7 mouse cellular contexts compared by ENCODE assay signal in genomic region chr10:80047041-80047565, GRCm38 (mm10). TPM values are rescaled to one million over a fixed set of nuclear protein-coding genes. Genes with fewer than 3 reads are reported as not detected.
A peak's percentile ranks its signal among the peaks of the same experiment; 100 is the strongest.
DNase-seq lines count a peak whose midpoint lies in the region; ATAC-seq and TF ChIP-seq lines count a peak whose summit lies in the region.

TSS of gene Gpx4 (plus strand) at chr10:80047166.

- TF ChIP-seq POLR2A in MEL (IDR thresholded peaks at IDR 0.05; ENCODE audit: control insufficient read depth in 1 of 2, insufficient read depth in 1 of 2, low read depth in 1 of 2, low read length in 2 of 2, poor library complexity in 1 of 2): no peak

- no peaks in the 10 kb centered on the region; the same call in 1 of the 2 replicates for H3K79me2 ChIP-seq in MEL (ENCODE audit: control insufficient read depth, insufficient read depth, low read length, poor library complexity)

- TF ChIP-seq RAD21 in MEL (IDR thresholded peaks at IDR 0.05; ENCODE audit: low read depth, low read length): no peak

- DNase-seq in MEL (ENCODE audit: low read depth, low spot score): no peak
- DNase-seq in cerebellum, adult 9-10 months: no peak

- peaks cover 86% of the 10 kb centered on the region for H3K4me1 ChIP-seq in E14TG2a.4 (replicated peaks; ENCODE audit: low read depth, low read length)
- H3K4me1 ChIP-seq in MEL (ENCODE audit: control insufficient read depth in 1 of 2, insufficient read depth in 2 of 2, low read length in 2 of 2): peaks cover 22 to 28% of the 10 kb centered on the region in 2 experiments
- peaks cover 11% of the 10 kb centered on the region for H3K4me1 ChIP-seq in forebrain, embryonic 15.5 days
- H3K4me1 ChIP-seq in hindbrain, embryonic 13.5 days (replicated peaks): peaks cover 18% of the 10 kb centered on the region
- peaks cover 10% of the 10 kb centered on the region for H3K4me1 ChIP-seq in limb, embryonic 15.5 days
- H3K4me1 ChIP-seq in stomach, embryonic 16.5 days (ENCODE audit: control insufficient read depth, insufficient read depth, low read length): peaks cover 16% of the 10 kb centered on the region

- ATAC-seq in forebrain, embryonic 15.5 days (replicated peaks): no peak
- no peak for ATAC-seq in hindbrain, embryonic 13.5 days (ENCODE audit: low FRiP score)
- no peak for ATAC-seq in limb, embryonic 15.5 days (ENCODE audit: insufficient number of reproducible peaks, low FRiP score, low TSS enrichment, low read depth)
- no peak for ATAC-seq in stomach, embryonic 16.5 days (ENCODE audit: insufficient read depth, low FRiP score)

- no peak within 1 kb of the TSS for H3K27ac ChIP-seq in MEL (ENCODE audit: control insufficient read depth, low read depth, low read length)
- no peak within 1 kb of the TSS for H3K27ac ChIP-seq in forebrain, embryonic 15.5 days (replicated peaks)
- 0 out of 2 replicates have a peak within 1 kb of the TSS, but pooled peaks have one; percentile 60 for H3K27ac ChIP-seq in hindbrain, embryonic 13.5 days
- H3K27ac ChIP-seq in limb, embryonic 15.5 days: no peak within 1 kb of the TSS
- peak within 1 kb of the TSS; percentile 49; the same call in 1 of the 2 replicates for H3K27ac ChIP-seq in stomach, embryonic 16.5 days (ENCODE audit: low read length)

- H3K9ac ChIP-seq in MEL (ENCODE audit: control insufficient read depth, low read depth, low read length, poor library complexity, severe bottlenecking): peak within 1 kb of the TSS; percentile 43
- no peak within 1 kb of the TSS for H3K9ac ChIP-seq in forebrain, embryonic 15.5 days (replicated peaks)
- peak within 1 kb of the TSS; percentile 31 for H3K9ac ChIP-seq in hindbrain, embryonic 13.5 days
- H3K9ac ChIP-seq in limb, embryonic 15.5 days: no peak within 1 kb of the TSS
- peak within 1 kb of the TSS; percentile 3; the same call in 1 of the 2 replicates for H3K9ac ChIP-seq in stomach, embryonic 16.5 days (ENCODE audit: low read length)

- H3K27me3 ChIP-seq in E14TG2a.4 (ENCODE audit: insufficient read depth, low read length): no peaks in the 10 kb centered on the region
- H3K27me3 ChIP-seq in MEL (ENCODE audit: control insufficient read depth in 1 of 2, insufficient read depth in 2 of 2, low read length in 2 of 2): no peaks in the 10 kb centered on the region
- no peaks in the 10 kb centered on the region for H3K27me3 ChIP-seq in forebrain, embryonic 15.5 days
- 0 out of 2 replicates have a peak, but pooled peaks cover 5% of the 10 kb centered on the region for H3K27me3 ChIP-seq in hindbrain, embryonic 13.5 days
- no peaks in the 10 kb centered on the region for H3K27me3 ChIP-seq in limb, embryonic 15.5 days
- H3K27me3 ChIP-seq in stomach, embryonic 16.5 days (ENCODE audit: control insufficient read depth, insufficient read depth, low read length): no peaks in the 10 kb centered on the region

- peak within 1 kb of the TSS; percentile 77 for H3K4me3 ChIP-seq in E14TG2a.4 (replicated peaks; ENCODE audit: low read length)
- H3K4me3 ChIP-seq in MEL (ENCODE audit: control insufficient read depth in 1 of 2, insufficient read depth in 1 of 2, low read depth in 2 of 2, low read length in 2 of 2): no peak within 1 kb of the TSS
- H3K4me3 ChIP-seq in forebrain, embryonic 15.5 days: no peak within 1 kb of the TSS
- no peak within 1 kb of the TSS for H3K4me3 ChIP-seq in hindbrain, embryonic 13.5 days
- no peak within 1 kb of the TSS for H3K4me3 ChIP-seq in limb, embryonic 15.5 days
- H3K4me3 ChIP-seq in stomach, embryonic 16.5 days (replicated peaks; ENCODE audit: low read length): no peak within 1 kb of the TSS

- no peak within 1 kb of the TSS for H3K4me2 ChIP-seq in forebrain, embryonic 15.5 days (replicated peaks)
- H3K4me2 ChIP-seq in hindbrain, embryonic 13.5 days: no peak within 1 kb of the TSS
- no peak within 1 kb of the TSS for H3K4me2 ChIP-seq in limb, embryonic 15.5 days
- H3K4me2 ChIP-seq in stomach, embryonic 16.5 days (ENCODE audit: low read depth, low read length): no peak within 1 kb of the TSS

- no peak for TF ChIP-seq EP300 in MEL (IDR thresholded peaks at IDR 0.05; ENCODE audit: low read depth in 1 of 2, low read length in 2 of 2)

- WGBS in forebrain, embryonic 15.5 days: 55% methylated on average over 9 of the region's 9 CpGs
- 47% methylated on average over 9 of the region's 9 CpGs for WGBS in hindbrain, embryonic 13.5 days
- 47% methylated on average over 9 of the region's 9 CpGs for WGBS in limb, embryonic 15.5 days
- 61% methylated on average over 9 of the region's 9 CpGs for WGBS in stomach, embryonic 16.5 days

- TF ChIP-seq CTCF in E14TG2a.4 (conservative IDR thresholded peaks at IDR 0.05; ENCODE audit: low read length) (no peak), MEL (IDR thresholded peaks at IDR 0.05 in 2 of 3, conservative IDR thresholded peaks at IDR 0.05 in 1 of 3; ENCODE audit: control insufficient read depth in 1 of 3, insufficient read depth in 1 of 3, low read depth in 2 of 3, low read length in 3 of 3, poor library complexity in 1 of 3, severe bottlenecking in 1 of 3) (no peak)

- H3K9me3 ChIP-seq in E14TG2a.4 (ENCODE audit: low read length): no peaks in the 10 kb centered on the region
- H3K9me3 ChIP-seq in MEL (replicated peaks; ENCODE audit: insufficient read depth, low read length): no peaks in the 10 kb centered on the region
- H3K9me3 ChIP-seq in forebrain, embryonic 15.5 days: no peaks in the 10 kb centered on the region
- H3K9me3 ChIP-seq in hindbrain, embryonic 13.5 days: no peaks in the 10 kb centered on the region
- H3K9me3 ChIP-seq in limb, embryonic 15.5 days: no peaks in the 10 kb centered on the region
- H3K9me3 ChIP-seq in stomach, embryonic 16.5 days (replicated peaks; ENCODE audit: control insufficient read depth, low read length): no peaks in the 10 kb centered on the region

- H3K36me3 ChIP-seq in E14TG2a.4 (ENCODE audit: insufficient read depth, low read length) (peaks cover 5% of the 10 kb centered on the region; the same call in 1 of the 2 replicates), MEL (ENCODE audit: control insufficient read depth in 1 of 2, insufficient read depth in 2 of 2, low read length in 2 of 2) (peaks cover 0 to 29% of the 10 kb centered on the region in 2 experiments; a peak in 2 of 4 replicates)
- no peaks in the 10 kb centered on the region for H3K36me3 ChIP-seq in forebrain, embryonic 15.5 days
- no peaks in the 10 kb centered on the region for H3K36me3 ChIP-seq in hindbrain, embryonic 13.5 days
- no peaks in the 10 kb centered on the region for H3K36me3 ChIP-seq in limb, embryonic 15.5 days
- no peaks in the 10 kb centered on the region for H3K36me3 ChIP-seq in stomach, embryonic 16.5 days (ENCODE audit: control insufficient read depth, insufficient read depth, low read length)

TF ChIP-seq in MEL, 35 proteins besides CTCF, POLR2A, EP300 and RAD21:
- TF ChIP-seq UBTF (IDR thresholded peaks at IDR 0.05; ENCODE audit: borderline replicate concordance, insufficient read depth, low read depth, low read length) (no peak), POLR2AphosphoS2 (IDR thresholded peaks at IDR 0.05; ENCODE audit: low read length) (no peak), ETS1 (IDR thresholded peaks at IDR 0.05; ENCODE audit: low read depth, low read length) (no peak), ZC3H11A (IDR thresholded peaks at IDR 0.05; ENCODE audit: low read depth, low read length) (no peak), TBP (IDR thresholded peaks at IDR 0.05; ENCODE audit: low read depth, low read length) (no peak), CHD2 (IDR thresholded peaks at IDR 0.05; ENCODE audit: low read length) (no peak), MYC (IDR thresholded peaks at IDR 0.05; ENCODE audit: low read depth, low read length) (no peak), MAZ (IDR thresholded peaks at IDR 0.05; ENCODE audit: low read depth, low read length) (no peak), USF2 (IDR thresholded peaks at IDR 0.05; ENCODE audit: borderline replicate concordance in 1 of 2, insufficient read depth in 1 of 2, low read depth in 1 of 2, low read length in 2 of 2) (no peak), MAX (IDR thresholded peaks at IDR 0.05; ENCODE audit: low read length) (no peak), MAFK (IDR thresholded peaks at IDR 0.05; ENCODE audit: borderline replicate concordance, low read depth, low read length) (no peak), CHD1 (IDR thresholded peaks at IDR 0.05; ENCODE audit: low read depth, low read length) (no peak), SMC3 (IDR thresholded peaks at IDR 0.05; ENCODE audit: low read depth, low read length) (no peak), GATA1 (IDR thresholded peaks at IDR 0.05; ENCODE audit: low read depth, low read length) (no peak), TCF12 (IDR thresholded peaks at IDR 0.05; ENCODE audit: low read depth, low read length) (no peak), NELFE (IDR thresholded peaks at IDR 0.05; ENCODE audit: low read depth, low read length) (no peak), ELF1 (IDR thresholded peaks at IDR 0.05; ENCODE audit: low read depth, low read length) (no peak), MXI1 (IDR thresholded peaks at IDR 0.05; ENCODE audit: low read depth, low read length) (no peak)

RNA-seq across cellular contexts. Expression of gene Gpx4, which starts in this region (rescaled TPM):
- total RNA-seq in MEL (2012; rRNA removed): 422 and 508 TPM in 2 replicates
- 100 to 1,000 TPM in 1 of 2 experiments, not detected in 1; 536 TPM for polyA plus RNA-seq in MEL (2012; ENCODE audit: insufficient read depth in 1 of 2, insufficient read length in 2 of 2, low read depth in 1 of 2, low replicate concordance in 2 of 2, missing spikeins in 1 of 2)
- polyA plus RNA-seq in forebrain, embryonic 15.5 days (2015; fragmentation: Nextera tagmentation; extraction: Ambion mirVana): 472 and 476 TPM in 2 replicates
- polyA plus RNA-seq in hindbrain, embryonic 13.5 days (2015; fragmentation: Nextera tagmentation; extraction: Ambion mirVana): 509 and 531 TPM in 2 replicates
- 432 and 471 TPM in 2 replicates for polyA plus RNA-seq in limb, embryonic 15.5 days (2015; fragmentation: Nextera tagmentation; extraction: Ambion mirVana)
- polyA plus RNA-seq in stomach, embryonic 16.5 days (2015; fragmentation: Nextera tagmentation; extraction: Ambion mirVana): 445 and 507 TPM in 2 replicates

Comparison
In these comparisons a context has a peak if more than half of its experiments do, and no peak if none do; other contexts are left out.
1. H3K27ac ChIP-seq: peak in hindbrain, embryonic 13.5 days (single experiment) and stomach, embryonic 16.5 days (single experiment); none in MEL (single experiment), forebrain, embryonic 15.5 days (single experiment) and limb, embryonic 15.5 days (single experiment).
2. H3K9ac ChIP-seq: peak in MEL (single experiment), hindbrain, embryonic 13.5 days (single experiment) and stomach, embryonic 16.5 days (single experiment); none in forebrain, embryonic 15.5 days (single experiment) and limb, embryonic 15.5 days (single experiment).